Mouse (Mus musculus) midbrain, embryonic 16.5 days (tissue): ENCODE results near the gene Map4k3. TPM values are rescaled to one million over a fixed set of nuclear protein-coding genes. Genes with fewer than 3 reads are reported as not detected.

Experiments used
- ATAC-seq: fragments of 200-750 bp; cut with Nextera tagmentation; 2 replicates; pipeline ENCODE4 v1.8.0; 2017; ENCODE audit warnings: moderate TSS enrichment
- H3K27ac ChIP-seq: fragments of 300-500 bp; sonication (generic); 2 replicates; pipeline ENCODE4 v1.5.1; 2014; ENCODE audit warnings: mild to moderate bottlenecking, low read length, mixed read lengths
- H3K27me3 ChIP-seq: fragments of 300-500 bp; sonication (generic); 2 replicates; pipeline ENCODE4 v1.6.1; 2014; ENCODE audit warnings: low read depth, low read length, mixed read lengths; ENCODE audit not compliant: control insufficient read depth, insufficient read depth
- H3K36me3 ChIP-seq: fragments of 300-500 bp; sonication (generic); 2 replicates; pipeline ENCODE4 v1.6.1; 2014; ENCODE audit warnings: mild to moderate bottlenecking, low read length, moderate library complexity, mixed read lengths; ENCODE audit not compliant: control insufficient read depth, insufficient read depth
- H3K4me1 ChIP-seq: fragments of 300-500 bp; sonication (generic); 2 replicates; pipeline ENCODE4 v1.6.1; 2014; ENCODE audit warnings: mild to moderate bottlenecking, low read length, mixed read lengths; ENCODE audit not compliant: control insufficient read depth, insufficient read depth
- H3K4me2 ChIP-seq: fragments of 300-500 bp; sonication (generic); 2 replicates; pipeline ENCODE4 v1.6.1; 2014; ENCODE audit warnings: mild to moderate bottlenecking, low read length, mixed read lengths
- H3K4me3 ChIP-seq: fragments of 300-500 bp; sonication (generic); 2 replicates; pipeline ENCODE4 v1.5.1; 2014; ENCODE audit warnings: low read depth, mild to moderate bottlenecking, low read length, moderate library complexity, mixed read lengths
- H3K9ac ChIP-seq: fragments of 300-500 bp; sonication (generic); 2 replicates; pipeline ENCODE4 v1.6.1; 2014; ENCODE audit warnings: low read depth, low read length, mixed read lengths
- H3K9me3 ChIP-seq: fragments of 300-500 bp; sonication (generic); replicated peaks from 2 replicates; pipeline ENCODE4 v1.6.1; 2014; ENCODE audit warnings: mild to moderate bottlenecking, low read length, mixed read lengths; ENCODE audit not compliant: control insufficient read depth, poor library complexity, severe bottlenecking
- WGBS: fragments of 180-500 bp; shearing (Covaris S2); extraction: QIAGEN DNeasy Blood & Tissue Kit; methylation state at CpG from one replicate; pipeline ENCODE4 v1.1.7; 2014; 5-methylcytosine and 5-hydroxymethylcytosine counted together
- polyA plus RNA-seq: library from polyadenylated mRNA; unstranded; fragments of >200 nt; fragmentation: Nextera tagmentation; extraction: Ambion mirVana; gene quantifications from 2 replicates; pipeline ENCODE4 v1.2.1, GENCODE M21; 2015

Map4k3 gene
- 21.2 and 26.3 TPM in 2 replicates for polyA plus RNA-seq

DNA sequence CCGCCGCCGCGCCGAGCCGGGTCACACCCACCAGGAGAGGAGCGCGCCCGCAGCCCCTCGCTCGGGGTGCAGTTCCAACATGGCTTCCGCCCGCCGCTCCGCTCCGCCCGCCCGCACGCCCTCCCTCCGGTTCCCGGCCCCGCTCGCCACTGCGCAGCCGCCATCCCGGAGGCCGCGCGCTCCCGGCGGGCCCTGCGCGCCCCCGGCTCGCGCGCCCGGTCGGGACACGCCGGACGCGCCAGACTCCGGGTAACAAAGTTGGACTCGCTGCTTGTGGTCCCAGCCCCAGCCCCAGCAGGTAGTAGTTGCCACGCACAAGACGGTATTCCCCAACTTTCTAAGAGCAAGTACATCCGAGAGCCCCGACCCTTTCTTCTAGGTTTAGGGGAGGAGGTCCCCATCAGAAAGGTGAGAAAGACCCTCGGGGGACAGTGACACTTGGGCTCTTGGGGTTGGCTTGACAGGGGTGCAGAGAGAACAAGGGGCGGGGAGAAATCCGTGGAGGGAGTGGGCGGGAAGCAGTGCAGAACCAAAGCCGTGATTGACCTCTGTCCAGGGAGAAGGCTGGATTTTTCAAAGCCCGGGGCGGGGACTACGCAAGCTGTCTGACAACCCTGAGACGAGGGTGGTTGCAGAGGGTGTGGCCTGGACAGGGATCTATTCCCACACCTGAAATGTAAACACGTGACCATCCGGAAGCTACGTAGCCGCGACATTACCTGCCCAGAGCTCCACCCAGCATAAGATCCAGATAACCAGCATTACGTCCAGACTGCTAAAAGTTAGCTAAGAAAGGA is at the start of gene Map4k3:
Gene Map4k3 (minus strand): TSS at position 424 of the 797 bp plus-strand sequence.
- peak; percentile 96 for ATAC-seq
- no peaks in the 10 kb centered on the region for H3K9me3 ChIP-seq
- H3K4me2 ChIP-seq: peak within 1 kb of the TSS; percentile 91
- H3K27me3 ChIP-seq: no peaks in the 10 kb centered on the region
- H3K4me3 ChIP-seq: peak within 1 kb of the TSS; percentile 99
- no peaks in the 10 kb centered on the region for H3K36me3 ChIP-seq
- under 1% methylated on average over 48 of the region's 64 CpGs for WGBS
- peak within 1 kb of the TSS; percentile 92 for H3K27ac ChIP-seq
- H3K4me1 ChIP-seq: peaks cover 34% of the 10 kb centered on the region
- H3K9ac ChIP-seq: peak within 1 kb of the TSS; percentile 99

DNA sequence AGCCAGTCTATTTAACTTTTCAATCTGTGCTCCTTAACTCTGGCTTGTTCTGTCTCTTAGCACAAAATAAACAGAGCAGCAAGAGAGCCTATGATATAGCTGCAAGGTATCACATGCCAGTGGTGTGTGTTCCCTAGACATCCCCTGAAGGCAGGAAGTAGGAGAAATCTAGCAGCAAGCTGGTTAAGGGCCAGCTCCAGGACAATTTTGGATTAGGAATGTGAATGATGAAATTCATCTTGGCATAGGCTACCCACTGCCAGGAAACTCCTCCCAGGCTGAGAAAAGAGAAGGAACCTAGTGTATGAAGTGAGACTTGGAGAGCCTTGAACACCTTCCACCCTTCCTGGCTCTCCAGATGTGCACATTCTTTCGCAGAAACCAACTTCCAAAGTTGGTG is 49.3 kb upstream of the Map4k3 start:
- Histone ChIP-seq H3K9me3 (no peaks in the 10 kb centered on the region; the same call in 1 of the 2 replicates), H3K4me2 (no peak overlapping the region), H3K4me1 (no peaks in the 10 kb centered on the region), H3K27me3 (no peaks in the 10 kb centered on the region), H3K9ac (no peak overlapping the region), H3K36me3 (no peaks in the 10 kb centered on the region), H3K27ac (no peak overlapping the region), H3K4me3 (no peak overlapping the region)
- WGBS: 91% methylated on average over 1 of the region's 1 CpGs
- ATAC-seq: no peak

DNA sequence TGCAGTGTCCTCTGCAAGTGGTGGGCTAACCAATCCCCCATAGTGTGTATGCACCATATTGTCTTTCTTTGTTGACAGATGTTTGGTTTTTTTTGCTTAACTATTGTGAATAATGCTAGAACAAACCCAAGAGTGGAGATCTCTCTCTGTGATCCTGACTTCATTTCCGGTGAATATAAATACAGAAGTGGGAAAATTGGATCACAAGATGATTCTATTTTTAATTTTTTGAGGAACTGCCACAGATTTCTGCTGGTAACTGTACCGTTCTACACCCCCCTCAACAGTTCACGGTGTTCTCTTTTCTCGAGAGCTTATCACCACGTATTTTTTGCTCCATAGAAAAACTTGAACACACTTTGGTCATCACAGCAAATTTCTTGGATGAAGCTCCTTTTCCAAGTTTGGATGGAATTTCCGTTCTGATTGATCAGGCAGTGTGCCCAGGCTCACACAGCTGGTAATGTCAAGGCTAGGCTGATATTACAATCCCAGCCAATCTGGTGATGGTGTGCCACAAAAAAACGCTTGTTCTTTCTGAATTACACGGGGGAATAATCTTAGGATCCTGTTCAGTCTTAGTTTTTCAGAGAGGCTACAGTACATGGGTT is 47.0 kb upstream of the Map4k3 start:
- Histone ChIP-seq H3K27me3 (no peaks in the 10 kb centered on the region), H3K9me3 (no peaks in the 10 kb centered on the region; the same call in 1 of the 2 replicates), H3K4me1 (no peaks in the 10 kb centered on the region), H3K4me2 (no peak overlapping the region), H3K27ac (no peak overlapping the region), H3K4me3 (no peak overlapping the region), H3K36me3 (no peaks in the 10 kb centered on the region), H3K9ac (no peak overlapping the region)
- WGBS: 86% methylated on average over 8 of the region's 8 CpGs
- ATAC-seq: no peak

DNA sequence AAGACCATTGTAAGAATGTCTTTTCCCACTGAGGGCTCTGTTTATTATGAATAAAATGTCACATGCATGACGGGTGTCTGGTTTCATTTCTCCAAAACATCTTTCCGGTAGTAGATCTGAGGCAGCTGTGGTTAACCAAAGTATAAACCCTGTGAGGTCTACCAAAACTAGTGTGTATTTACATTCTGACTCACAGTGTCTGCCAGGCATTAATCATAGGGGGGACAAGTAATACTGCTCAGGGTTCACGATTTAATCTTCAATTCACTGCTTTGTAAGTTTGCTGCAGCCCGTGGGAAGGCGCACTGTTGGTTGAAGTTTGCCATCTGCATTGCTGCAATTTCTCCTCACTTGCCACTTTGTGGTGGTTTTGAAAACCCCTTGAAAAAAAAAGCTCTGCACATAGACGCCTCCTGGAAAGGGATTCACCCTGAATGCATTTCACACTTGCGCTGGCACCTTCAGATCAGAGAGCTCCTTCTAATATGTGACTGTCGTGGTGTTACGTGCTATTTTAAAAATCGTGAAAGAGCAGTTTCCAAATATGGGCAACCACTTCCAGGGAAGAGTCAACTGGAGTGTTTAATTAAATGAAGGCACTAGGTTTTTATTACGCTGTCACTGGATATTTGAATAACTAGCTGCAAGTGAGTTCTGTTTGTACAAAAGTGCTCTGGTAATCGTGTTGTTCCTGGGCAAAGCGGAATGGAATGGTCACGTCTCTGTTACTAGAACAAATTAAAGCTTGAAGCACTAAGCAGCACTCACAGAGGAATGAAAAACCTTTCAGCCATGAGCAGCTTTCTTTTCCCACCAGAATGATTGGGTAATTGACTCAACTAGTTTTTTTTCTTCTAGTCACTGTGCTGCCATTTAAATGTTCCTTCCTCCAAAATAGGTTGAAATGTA is 44.5 kb upstream of the Map4k3 start:
- no peaks in the 10 kb centered on the region for H3K4me1 ChIP-seq
- H3K9me3 ChIP-seq: no peaks in the 10 kb centered on the region; the same call in 1 of the 2 replicates
- no peak overlapping the region for H3K4me2 ChIP-seq
- H3K36me3 ChIP-seq: no peaks in the 10 kb centered on the region
- no peak overlapping the region for H3K9ac ChIP-seq
- H3K27ac ChIP-seq: no peak overlapping the region
- no peak for ATAC-seq
- WGBS: 68% methylated on average over 14 of the region's 14 CpGs
- H3K27me3 ChIP-seq: no peaks in the 10 kb centered on the region
- H3K4me3 ChIP-seq: no peak overlapping the region

DNA sequence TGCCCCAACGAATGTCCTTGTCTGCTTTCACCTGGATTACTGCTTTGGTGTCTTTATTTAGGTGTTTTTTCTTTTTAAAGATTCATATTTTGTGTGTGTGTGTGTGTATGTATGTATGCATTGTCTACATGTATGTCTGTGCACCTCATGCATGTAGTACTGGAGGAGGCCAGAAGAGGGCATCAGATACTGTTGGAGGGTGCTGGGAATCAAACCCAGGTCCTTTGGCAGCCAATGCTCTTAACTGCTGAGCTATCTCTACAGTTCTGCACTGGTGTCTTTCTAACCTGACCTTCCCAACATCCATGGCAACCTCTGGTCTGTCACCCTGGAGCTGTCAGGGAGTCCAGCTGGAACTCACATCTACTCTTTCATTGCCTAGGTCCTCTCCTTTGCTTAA is 41.8 kb upstream of the Map4k3 start:
- Histone ChIP-seq H3K4me2 (no peak overlapping the region), H3K4me3 (no peak overlapping the region), H3K27me3 (no peaks in the 10 kb centered on the region), H3K27ac (no peak overlapping the region), H3K9me3 (no peaks in the 10 kb centered on the region), H3K9ac (no peak overlapping the region), H3K36me3 (no peaks in the 10 kb centered on the region), H3K4me1 (no peaks in the 10 kb centered on the region)
- WGBS: 89% methylated on average over 1 of the region's 1 CpGs
- ATAC-seq: no peak

DNA sequence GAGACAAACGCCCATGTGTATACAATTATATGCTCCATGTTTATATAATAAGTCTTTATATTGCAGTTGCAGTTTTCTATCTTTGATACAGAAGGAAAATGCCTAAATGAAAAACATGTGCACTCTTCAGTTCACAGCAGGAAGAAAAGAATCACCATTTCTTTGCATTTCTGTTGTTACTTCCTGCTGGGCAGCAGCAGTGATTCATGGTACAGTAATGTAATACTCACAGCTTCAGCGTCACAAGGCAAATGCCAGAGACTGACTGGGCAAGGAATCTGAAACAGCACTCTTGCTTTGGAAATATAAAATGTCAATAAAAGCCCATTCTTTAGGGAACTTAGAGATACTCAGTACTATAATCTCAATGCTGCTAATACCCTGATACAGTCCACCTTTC is 36.9 kb upstream of the Map4k3 start:
- Histone ChIP-seq H3K4me1 (peaks cover 10% of the 10 kb centered on the region), H3K27ac (no peak overlapping the region), H3K36me3 (no peaks in the 10 kb centered on the region), H3K27me3 (no peaks in the 10 kb centered on the region), H3K4me3 (no peak overlapping the region), H3K9me3 (no peaks in the 10 kb centered on the region), H3K4me2 (no peak overlapping the region), H3K9ac (no peak overlapping the region)
- ATAC-seq: no peak
- whole genome bisulfite sequencing: 68% methylated on average over 2 of the region's 2 CpGs

DNA sequence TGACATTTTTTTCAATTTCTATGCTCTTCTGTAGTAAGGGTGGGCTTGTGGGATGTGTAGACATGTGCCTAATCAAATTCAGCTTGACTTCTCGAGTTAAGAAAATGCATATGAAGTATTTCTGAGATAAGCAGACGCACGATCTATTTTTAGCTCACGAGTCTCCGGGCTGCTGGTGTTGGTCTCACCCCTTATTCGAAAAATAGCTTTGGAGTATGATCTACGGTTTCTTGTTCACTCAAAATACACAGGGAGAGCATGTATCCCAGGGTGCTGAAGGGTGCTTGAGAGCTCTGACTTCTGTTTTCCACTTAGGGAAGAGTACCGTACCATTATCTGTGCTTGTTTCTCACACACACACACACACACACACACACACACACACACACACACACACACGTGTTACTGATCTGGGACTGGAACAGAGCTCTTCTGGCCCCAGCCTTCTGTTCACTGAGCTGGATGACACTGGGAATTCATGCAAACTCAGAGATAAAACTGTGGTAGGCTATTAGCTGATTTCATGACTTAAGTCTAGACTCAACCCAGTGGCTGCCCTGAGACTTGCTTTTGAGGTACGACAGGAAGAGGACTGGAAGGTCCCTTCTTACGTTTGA is 34.9 kb upstream of the Map4k3 start:
- H3K4me3 ChIP-seq: no peak overlapping the region
- H3K9me3 ChIP-seq: no peaks in the 10 kb centered on the region
- H3K27me3 ChIP-seq: no peaks in the 10 kb centered on the region
- ATAC-seq: peak; percentile 68
- no peak overlapping the region for H3K9ac ChIP-seq
- H3K36me3 ChIP-seq: no peaks in the 10 kb centered on the region
- no peak overlapping the region for H3K4me2 ChIP-seq
- 55% methylated on average over 11 of the region's 11 CpGs for WGBS
- no peak overlapping the region for H3K27ac ChIP-seq
- H3K4me1 ChIP-seq: peaks cover 10% of the 10 kb centered on the region

DNA sequence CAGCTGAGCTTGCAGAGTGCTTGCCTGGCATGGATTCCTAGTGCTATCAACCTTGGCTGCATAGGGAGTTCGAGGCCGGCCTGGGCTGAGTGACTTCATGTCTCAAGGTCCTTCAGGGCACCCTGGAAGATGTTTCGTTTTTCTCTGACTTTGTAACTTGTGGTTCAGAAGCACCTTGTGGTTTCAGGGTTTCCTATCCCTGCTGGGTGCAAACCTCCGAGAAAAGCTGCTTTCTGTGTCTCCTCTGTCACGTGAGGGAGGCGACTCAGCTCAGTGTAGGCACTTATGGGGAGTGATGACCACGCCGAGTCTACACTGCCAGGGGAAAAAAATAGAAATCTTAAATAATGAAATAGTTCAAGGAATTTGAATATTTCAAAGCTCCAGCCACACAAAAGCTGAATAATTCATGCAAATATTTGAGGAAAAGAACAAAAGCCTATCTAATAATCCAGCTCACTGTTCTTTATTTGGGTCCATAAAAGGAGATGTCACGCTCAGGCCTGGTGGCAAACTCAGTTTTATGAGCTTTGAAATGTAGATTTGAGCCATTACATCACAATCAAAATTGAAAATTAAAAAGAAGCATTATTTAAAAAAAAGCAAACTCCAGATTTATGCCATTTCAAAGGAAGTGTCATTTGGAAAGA is 34.2 kb upstream of the Map4k3 start:
- peaks cover 10% of the 10 kb centered on the region for H3K4me1 ChIP-seq
- H3K9ac ChIP-seq: no peak overlapping the region
- ATAC-seq: peak; percentile 51; the same call in 1 of the 2 replicates
- WGBS: 53% methylated on average over 9 of the region's 9 CpGs
- no peaks in the 10 kb centered on the region for H3K9me3 ChIP-seq
- no peaks in the 10 kb centered on the region for H3K36me3 ChIP-seq
- no peak overlapping the region for H3K4me2 ChIP-seq
- no peak overlapping the region for H3K4me3 ChIP-seq
- H3K27me3 ChIP-seq: no peaks in the 10 kb centered on the region
- H3K27ac ChIP-seq: no peak overlapping the region
